Mouse (Mus musculus): ENCODE results near the gene Arid3c.

- TF ChIP-seq GATA1 (IDR thresholded peaks at IDR 0.05; ENCODE audit: borderline replicate concordance, low read length) (no peak), FLI1 (IDR thresholded peaks at IDR 0.05; ENCODE audit: low read length) (no peak)
Measured at GRCm38 (mm10) chr4:41714276-41714675, 16.7 kb downstream of the Arid3c start.
